Mouse (Mus musculus) small intestine, adult 2 months (tissue): ENCODE data around the gene Setx. TPM values are rescaled to one million over a fixed set of nuclear protein-coding genes. Genes with fewer than 3 reads are reported as not detected.

Experiments
- H3K27ac ChIP-seq: fragments of 200-500 bp; 2 replicates; pipeline ENCODE4 v1.5.1; 2012; ENCODE audit warnings: low read depth, low read length, control low read depth, inconsistent platforms; ENCODE audit not compliant: insufficient read depth
- H3K27me3 ChIP-seq: fragments of 200-500 bp; 2 replicates; pipeline ENCODE4 v1.6.1; 2012; ENCODE audit warnings: mild to moderate bottlenecking, moderate library complexity, low read length, inconsistent platforms; ENCODE audit not compliant: control insufficient read depth, insufficient read depth
- H3K36me3 ChIP-seq: fragments of 200-500 bp; 2 replicates; pipeline ENCODE4 v1.6.1; 2012; ENCODE audit warnings: mild to moderate bottlenecking, low read length, control low read depth, inconsistent platforms; ENCODE audit not compliant: control insufficient read depth, insufficient read depth
- H3K4me1 ChIP-seq: fragments of 200-500 bp; 2 replicates; pipeline ENCODE4 v1.6.1; 2012; ENCODE audit warnings: low read length, inconsistent platforms, mixed read lengths; ENCODE audit not compliant: control insufficient read depth, insufficient read depth, insufficient read length
- H3K4me3 ChIP-seq: fragments of 200-500 bp; 2 replicates; pipeline ENCODE4 v1.5.1; 2012; ENCODE audit warnings: low read depth, mild to moderate bottlenecking, control low read depth, inconsistent platforms, low read length, moderate library complexity
- CTCF ChIP-seq: fragments of 200-500 bp; IDR thresholded peaks from 2 replicates; pipeline ENCODE4 v1.5.1; 2012; ENCODE audit warnings: low read depth, mild to moderate bottlenecking, control low read depth, inconsistent platforms, low read length, moderate library complexity, mixed read lengths; ENCODE audit not compliant: insufficient replicate concordance, insufficient read length; ENCODE audit errors: extremely low read depth
- POLR2A ChIP-seq: fragments of 200-500 bp; IDR thresholded peaks from 2 replicates; pipeline ENCODE4 v1.6.1; 2012; ENCODE audit warnings: low read depth, mild to moderate bottlenecking, control low read depth, inconsistent platforms, low read length, moderate library complexity
- WGBS: fragments of 180-500 bp; shearing (Covaris S2); methylation state at CpG from one replicate; pipeline ENCODE4 v1.1.7; 2018; 5-methylcytosine and 5-hydroxymethylcytosine counted together
- polyA plus RNA-seq: library from polyadenylated mRNA; depleted of rRNA; stranded (reverse); fragments of >200 nt; gene quantifications from 2 replicates; pipeline ENCODE4 v1.2.3, GENCODE M21; 2012

Gene Setx
- polyA plus RNA-seq, 1 experiment, result 3.3 TPM

GRCm38 (mm10) chr2:29168067-29168466 is 44.1 kb downstream of the Setx start:
- Histone ChIP-seq H3K27ac (no peak overlapping the region), H3K27me3 (no peaks in the 10 kb centered on the region), H3K4me3 (no peak overlapping the region), H3K4me1 (no peaks in the 10 kb centered on the region), H3K36me3 (peaks cover 51% of the 10 kb centered on the region)
- TF ChIP-seq POLR2A (no peak), CTCF (no peak)
- 96% methylated on average over 5 of the region's 5 CpGs for WGBS

GRCm38 (mm10) chr2:29174887-29175286 is 50.9 kb downstream of the Setx start:
- Histone ChIP-seq H3K36me3 (peaks cover 62% of the 10 kb centered on the region), H3K4me3 (no peak overlapping the region), H3K4me1 (no peaks in the 10 kb centered on the region), H3K27me3 (no peaks in the 10 kb centered on the region), H3K27ac (no peak overlapping the region)
- TF ChIP-seq CTCF (no peak), POLR2A (no peak)
- WGBS, result 51% methylated on average over 3 of the region's 3 CpGs

GRCm38 (mm10) chr2:29179810-29180209 is 55.8 kb downstream of the Setx start:
- Histone ChIP-seq H3K27ac (no peak overlapping the region), H3K4me3 (no peak overlapping the region), H3K36me3 (peaks cover 38% of the 10 kb centered on the region), H3K4me1 (no peaks in the 10 kb centered on the region), H3K27me3 (no peaks in the 10 kb centered on the region)
- WGBS, result 85% methylated on average over 4 of the region's 4 CpGs
- TF ChIP-seq POLR2A, result no peak
- TF ChIP-seq CTCF, result no peak

GRCm38 (mm10) chr2:29181111-29181510 is 57.1 kb downstream of the Setx start:
- no peak for TF ChIP-seq POLR2A
- TF ChIP-seq CTCF, result no peak
- Histone ChIP-seq H3K27ac (no peak overlapping the region), H3K27me3 (no peaks in the 10 kb centered on the region), H3K4me1 (no peaks in the 10 kb centered on the region), H3K4me3 (no peak overlapping the region), H3K36me3 (peaks cover 38% of the 10 kb centered on the region)
- 69% methylated on average over 2 of the region's 2 CpGs for WGBS

GRCm38 (mm10) chr2:29183266-29183924 is 59.4 kb downstream of the Setx start:
- TF ChIP-seq CTCF (no peak), POLR2A (no peak)
- WGBS, result 61% methylated on average over 6 of the region's 6 CpGs
- H3K27me3 ChIP-seq, result no peaks in the 10 kb centered on the region
- H3K27ac ChIP-seq, result no peak overlapping the region
- H3K4me1 ChIP-seq, result no peaks in the 10 kb centered on the region
- H3K36me3 ChIP-seq, result peaks cover 20% of the 10 kb centered on the region
- H3K4me3 ChIP-seq, result no peak overlapping the region

- no peak overlapping the region for H3K27ac ChIP-seq
- 74% methylated on average over 6 of the region's 6 CpGs for WGBS
- TF ChIP-seq CTCF (no peak), POLR2A (no peak)
Measured at GRCm38 (mm10) chr2:29186209-29186608, 62.2 kb downstream of the Setx start.

GRCm38 (mm10) chr2:29190392-29190791 is 66.4 kb downstream of the Setx start:
- H3K4me1 ChIP-seq, result peaks cover 6% of the 10 kb centered on the region
- WGBS, result 73% methylated on average over 7 of the region's 7 CpGs
- no peak overlapping the region for H3K27ac ChIP-seq
- TF ChIP-seq POLR2A (no peak), CTCF (no peak)
- H3K4me3 ChIP-seq, result no peak overlapping the region
- no peaks in the 10 kb centered on the region for H3K36me3 ChIP-seq
- H3K27me3 ChIP-seq, result peaks cover 7% of the 10 kb centered on the region

More at GRCm38 (mm10) chr2:29186209-29186608, 62.2 kb downstream of the Setx start:
- no peaks in the 10 kb centered on the region for H3K4me1 ChIP-seq
- no peak overlapping the region for H3K4me3 ChIP-seq
- no peaks in the 10 kb centered on the region for H3K27me3 ChIP-seq
- H3K36me3 ChIP-seq, result no peaks in the 10 kb centered on the region
